Mouse (Mus musculus): ENCODE measurements around the gene Fxyd6. TPM values are rescaled to one million over a fixed set of nuclear protein-coding genes. Genes with fewer than 3 reads are reported as not detected.
A peak's percentile ranks its signal among the peaks of the same experiment; 100 is the strongest.

Gene Fxyd6
- total RNA-seq (2017) = not detected in 3 replicates

GRCm38 (mm10) chr9:45370117-45370561 is at the start of gene Fxyd6:
Gene Fxyd6 (plus strand): TSS chr9:45370185.
- no peak for ATAC-seq (replicated peaks; ENCODE audit: insufficient number of reproducible peaks, low FRiP score, low TSS enrichment, poor library complexity, severe bottlenecking)

DNA sequence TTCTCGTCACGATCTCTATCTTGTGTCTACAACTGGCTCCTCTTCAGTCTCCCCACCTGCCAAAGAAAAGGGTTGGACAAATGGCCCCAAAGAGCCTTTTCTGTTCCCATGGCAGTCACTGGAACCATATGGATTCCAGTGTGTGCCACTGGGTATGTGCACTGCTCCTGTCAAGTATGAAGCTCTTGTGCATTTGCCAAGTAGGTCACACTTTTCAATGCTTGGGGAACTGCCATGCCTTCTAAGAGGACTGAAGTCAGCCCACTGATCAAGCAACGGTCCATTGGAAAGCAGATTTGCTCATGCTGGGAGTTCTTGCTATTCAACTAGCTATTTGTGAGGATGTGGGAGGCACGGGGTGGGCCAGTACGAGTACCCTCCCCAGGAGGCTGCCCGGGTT is 48.5 kb upstream of the Fxyd6 start:
- ATAC-seq (replicated peaks; ENCODE audit: insufficient number of reproducible peaks, low FRiP score, low TSS enrichment, poor library complexity, severe bottlenecking) = no peak

DNA sequence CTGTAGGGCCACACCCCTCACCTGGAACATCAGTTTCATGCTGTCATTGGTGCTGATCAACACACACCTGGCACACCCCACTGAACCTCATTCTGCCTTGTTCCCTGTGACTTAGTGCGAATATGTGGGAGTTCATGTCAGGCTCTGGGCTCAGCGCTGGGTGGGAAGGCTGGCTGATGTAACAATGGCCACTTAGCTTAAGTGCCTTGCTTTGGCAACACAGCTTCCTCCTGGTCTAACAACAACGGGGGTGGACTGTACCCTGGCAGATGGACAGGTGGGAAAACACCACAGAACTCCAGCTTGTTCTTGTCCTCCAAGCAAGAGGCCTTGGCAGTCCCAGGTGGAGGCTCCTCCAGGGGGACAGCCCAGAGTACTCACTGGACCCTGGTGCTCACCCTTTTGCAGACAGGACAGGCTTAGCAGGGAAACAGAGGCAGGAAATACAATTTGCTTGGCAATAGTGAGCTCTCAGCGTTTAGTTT is 48.0 kb upstream of the Fxyd6 start:
- no peak for ATAC-seq (replicated peaks; ENCODE audit: insufficient number of reproducible peaks, low FRiP score, low TSS enrichment, poor library complexity, severe bottlenecking)

DNA sequence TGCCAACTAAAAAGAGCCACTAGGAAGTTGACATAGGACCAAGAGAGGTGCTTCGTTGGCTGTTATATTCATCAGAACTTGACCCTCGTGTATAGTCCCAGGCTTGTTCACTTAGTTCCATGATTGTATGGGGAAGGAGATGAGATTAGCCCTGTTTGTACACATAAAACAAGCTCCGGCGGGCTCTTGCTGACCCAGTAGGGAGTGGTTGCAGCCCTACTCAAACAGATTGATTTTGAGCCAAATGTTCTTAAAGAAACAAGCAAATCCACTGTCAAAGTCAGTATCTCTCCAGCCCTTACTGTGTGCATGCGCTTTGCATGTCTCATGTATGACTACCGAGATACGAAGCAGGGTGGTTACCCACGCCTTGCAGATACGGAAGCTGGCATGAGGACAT is 43.6 kb upstream of the Fxyd6 start:
- no peak for ATAC-seq (replicated peaks; ENCODE audit: insufficient number of reproducible peaks, low FRiP score, low TSS enrichment, poor library complexity, severe bottlenecking)

DNA sequence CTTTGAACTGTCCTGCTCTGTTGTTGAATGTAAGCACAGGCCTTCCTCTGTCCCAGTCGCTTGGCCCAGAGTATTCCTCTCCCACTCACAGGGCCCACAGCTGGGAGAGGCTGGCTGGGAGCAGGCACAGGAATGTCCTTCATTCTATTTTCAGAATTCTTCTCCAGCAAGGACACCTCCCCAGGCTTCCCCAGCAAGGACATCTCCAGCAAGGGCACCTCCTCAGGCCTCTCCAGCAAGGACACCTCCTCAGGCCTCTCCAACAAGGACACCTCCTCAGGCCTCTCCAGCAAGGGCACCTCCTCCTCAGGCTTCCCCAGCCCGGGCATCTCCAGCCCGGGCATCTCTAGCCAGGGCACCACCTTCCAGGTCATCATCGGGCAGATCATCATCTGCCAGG is 41.7 kb upstream of the Fxyd6 start:
- ATAC-seq (replicated peaks; ENCODE audit: insufficient number of reproducible peaks, low FRiP score, low TSS enrichment, poor library complexity, severe bottlenecking) = no peak

DNA sequence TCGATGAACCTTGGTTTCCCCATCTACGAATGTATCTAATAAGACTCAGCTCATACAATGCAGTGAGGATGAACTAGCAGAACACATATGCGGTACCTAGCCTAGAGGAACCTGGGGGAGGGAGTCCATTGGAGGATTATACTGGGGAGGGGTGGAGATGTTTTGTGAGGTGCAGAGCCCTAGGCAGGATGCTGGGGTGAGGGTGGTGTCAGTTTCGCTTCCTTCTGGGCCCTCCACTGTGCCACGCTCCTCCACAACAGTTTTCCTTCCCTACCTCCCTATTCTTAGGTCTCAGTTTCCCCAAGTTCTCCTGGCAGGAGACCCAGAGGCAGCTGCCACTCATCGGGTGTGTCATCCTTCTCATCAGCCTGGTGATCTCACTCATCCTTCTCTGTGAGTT is 40.4 kb upstream of the Fxyd6 start:
- peak; percentile 76 for ATAC-seq (replicated peaks; ENCODE audit: insufficient number of reproducible peaks, low FRiP score, low TSS enrichment, poor library complexity, severe bottlenecking)

GRCm38 (mm10) chr9:45337406-45337805 is 32.6 kb upstream of the Fxyd6 start:
- ATAC-seq (replicated peaks; ENCODE audit: insufficient number of reproducible peaks, low FRiP score, low TSS enrichment, poor library complexity, severe bottlenecking) = no peak

GRCm38 (mm10) chr9:45343066-45343465 is 26.9 kb upstream of the Fxyd6 start:
- no peak for ATAC-seq (replicated peaks; ENCODE audit: insufficient number of reproducible peaks, low FRiP score, low TSS enrichment, poor library complexity, severe bottlenecking)

DNA sequence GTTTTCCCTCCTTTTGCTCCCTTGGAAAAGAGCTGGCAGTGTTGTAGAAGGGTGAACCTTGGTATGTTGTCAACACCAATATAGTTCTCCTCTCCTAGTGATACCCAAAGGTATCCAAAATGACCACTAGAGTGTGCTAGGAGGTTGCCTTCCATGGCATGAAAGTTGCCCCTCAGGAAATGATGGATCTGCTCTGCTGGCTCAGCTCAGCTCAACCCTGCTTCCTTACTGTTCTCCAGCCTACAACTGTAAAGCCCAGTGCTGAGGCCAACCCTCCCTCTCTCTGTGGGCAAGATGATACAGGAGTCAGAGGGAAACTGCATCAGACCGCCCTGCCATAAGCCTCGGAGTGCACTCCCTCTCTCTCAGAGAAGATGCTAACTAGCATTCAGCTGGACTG is 24.5 kb upstream of the Fxyd6 start:
- no peak for ATAC-seq (replicated peaks; ENCODE audit: insufficient number of reproducible peaks, low FRiP score, low TSS enrichment, poor library complexity, severe bottlenecking)

- ATAC-seq (replicated peaks; ENCODE audit: insufficient number of reproducible peaks, low FRiP score, low TSS enrichment, poor library complexity, severe bottlenecking) = no peak
Observed at GRCm38 (mm10) chr9:45346276-45346675, 23.7 kb upstream of the Fxyd6 start.

DNA sequence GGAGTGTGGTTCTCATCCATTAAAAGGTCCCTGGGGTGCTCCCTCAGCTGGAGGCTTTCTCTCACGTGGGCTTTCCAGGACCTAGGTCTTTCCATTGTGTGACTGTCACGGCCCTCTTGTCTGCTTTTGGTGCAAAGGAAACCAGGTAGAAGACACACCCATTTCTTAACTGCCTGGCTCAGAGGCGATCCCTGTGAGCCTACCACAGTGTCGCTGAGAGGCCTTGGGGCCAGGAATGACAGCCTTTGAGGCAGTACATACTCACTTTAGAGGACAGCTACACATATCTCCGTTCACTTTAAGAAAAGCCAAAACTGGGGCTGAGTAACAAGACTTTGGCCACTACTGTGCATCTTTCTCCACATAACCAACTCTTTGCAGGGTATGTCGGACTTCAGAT is 21.4 kb upstream of the Fxyd6 start:
- ATAC-seq (replicated peaks; ENCODE audit: insufficient number of reproducible peaks, low FRiP score, low TSS enrichment, poor library complexity, severe bottlenecking) = no peak

DNA sequence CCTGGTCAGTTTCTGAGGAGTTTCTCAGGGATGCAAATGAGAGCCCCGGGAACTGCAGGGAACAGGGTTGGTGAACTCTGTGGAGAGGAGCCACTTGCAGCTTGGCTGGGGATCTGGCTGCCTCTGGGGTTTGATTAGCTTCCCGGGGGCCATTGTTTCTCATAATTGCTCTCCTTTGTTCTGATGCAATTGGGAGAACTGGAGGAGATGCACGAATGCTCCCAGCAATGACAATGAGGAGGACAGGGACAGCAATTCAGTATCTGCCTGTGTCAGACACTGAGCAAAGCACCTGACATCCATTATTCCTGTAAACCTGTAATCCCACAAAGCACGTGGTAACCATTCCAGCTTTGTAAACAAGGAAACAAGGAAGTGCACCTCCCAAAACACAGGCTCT is 20.8 kb upstream of the Fxyd6 start:
- ATAC-seq (replicated peaks; ENCODE audit: insufficient number of reproducible peaks, low FRiP score, low TSS enrichment, poor library complexity, severe bottlenecking) = no peak

DNA sequence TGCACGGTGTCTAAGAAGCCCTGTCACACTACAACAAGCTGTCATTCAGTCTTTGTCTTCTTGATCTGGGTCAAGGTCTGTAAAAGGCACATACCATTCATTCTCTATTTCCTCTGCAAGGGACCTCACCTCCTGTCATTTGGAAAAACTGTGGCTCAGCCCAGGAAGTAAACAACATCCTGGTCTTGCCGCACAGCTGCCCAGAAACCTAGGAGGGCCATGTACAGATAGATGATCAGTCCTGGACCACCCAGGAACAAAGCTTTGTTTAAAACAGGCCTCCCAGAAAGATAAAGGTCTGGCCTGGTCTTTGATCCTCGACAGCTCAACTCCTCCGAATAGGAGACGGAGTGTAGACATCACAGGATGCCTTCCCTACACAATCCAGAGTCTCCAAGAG is 20.1 kb upstream of the Fxyd6 start:
- ATAC-seq (replicated peaks; ENCODE audit: insufficient number of reproducible peaks, low FRiP score, low TSS enrichment, poor library complexity, severe bottlenecking) = no peak

DNA sequence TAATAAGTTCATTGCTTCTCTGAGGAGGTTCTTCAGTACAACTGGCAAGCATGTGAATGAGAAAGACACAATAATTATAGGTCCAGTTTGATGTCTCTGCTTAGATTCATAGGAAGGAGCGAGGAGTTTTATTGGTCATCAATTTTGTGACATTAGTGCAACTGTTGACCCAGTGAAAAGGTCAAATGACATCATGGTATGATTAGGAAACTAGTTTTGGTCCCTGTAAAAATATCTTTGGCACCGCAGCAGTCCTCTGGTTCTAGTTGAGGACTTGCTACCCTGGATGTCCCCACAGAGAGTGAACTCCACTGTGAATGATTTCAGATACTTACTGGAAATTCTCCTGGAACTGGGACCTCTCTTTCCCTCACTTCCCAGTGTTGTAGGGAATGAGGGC is 14.8 kb upstream of the Fxyd6 start:
- ATAC-seq (replicated peaks; ENCODE audit: insufficient number of reproducible peaks, low FRiP score, low TSS enrichment, poor library complexity, severe bottlenecking) = no peak

DNA sequence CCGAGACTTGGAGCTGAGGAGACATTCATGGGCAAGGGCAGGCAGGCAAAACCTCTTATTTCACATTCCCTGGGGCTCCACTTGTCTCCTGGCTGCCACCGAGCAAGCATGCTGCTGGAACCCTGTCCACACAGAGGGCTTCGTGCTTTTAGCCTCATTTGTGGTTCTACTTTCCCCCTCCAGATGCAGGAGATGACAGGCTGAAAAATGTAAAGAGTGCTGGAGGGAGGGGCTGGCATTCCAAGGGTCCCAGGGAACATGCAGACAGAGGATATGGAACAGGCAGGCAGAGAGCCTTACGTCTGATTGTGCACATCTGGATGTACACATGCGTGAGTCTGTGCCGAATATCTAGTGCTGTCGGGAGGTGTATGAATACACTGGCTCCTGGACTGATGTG is 11.6 kb upstream of the Fxyd6 start:
- ATAC-seq (replicated peaks; ENCODE audit: insufficient number of reproducible peaks, low FRiP score, low TSS enrichment, poor library complexity, severe bottlenecking) = no peak

- ATAC-seq (replicated peaks; ENCODE audit: insufficient number of reproducible peaks, low FRiP score, low TSS enrichment, poor library complexity, severe bottlenecking) = no peak
Observed at GRCm38 (mm10) chr9:45362051-45362461, 7.9 kb upstream of the Fxyd6 start.

DNA sequence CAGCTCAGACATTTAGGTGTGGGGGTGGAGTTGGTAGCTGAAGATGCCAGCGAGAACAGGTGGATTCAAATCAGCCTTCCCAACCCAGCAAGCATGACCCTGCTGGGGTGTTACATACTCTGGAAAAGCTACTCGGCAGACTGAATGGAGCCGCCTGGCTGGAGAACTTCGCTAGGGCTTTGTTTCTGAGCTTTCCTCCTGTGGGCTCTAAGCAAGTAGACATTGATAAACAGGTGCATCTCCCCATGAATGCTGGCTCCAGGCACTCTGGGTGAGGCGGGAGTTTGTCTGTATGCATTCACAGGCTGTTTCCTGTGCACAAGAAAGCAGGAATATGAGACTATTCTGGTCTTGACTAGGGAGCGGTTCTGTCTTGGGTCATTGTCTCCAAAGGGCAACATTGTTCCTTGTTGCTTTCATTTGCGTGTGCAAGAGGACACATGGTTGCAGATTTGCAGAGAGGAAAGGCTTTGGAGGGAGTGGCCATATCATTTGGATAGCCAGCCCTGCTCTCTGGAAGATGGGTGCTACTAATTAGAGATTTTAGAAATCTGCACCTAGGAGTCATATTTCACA is 6.3 kb upstream of the Fxyd6 start:
- no peak for ATAC-seq (replicated peaks; ENCODE audit: insufficient number of reproducible peaks, low FRiP score, low TSS enrichment, poor library complexity, severe bottlenecking)

GRCm38 (mm10) chr9:45367716-45368115 is 2.3 kb upstream of the Fxyd6 start:
- ATAC-seq (replicated peaks; ENCODE audit: insufficient number of reproducible peaks, low FRiP score, low TSS enrichment, poor library complexity, severe bottlenecking) = no peak

GRCm38 (mm10) chr9:45368341-45368901 is 1.6 kb upstream of the Fxyd6 start:
- ATAC-seq (replicated peaks; ENCODE audit: insufficient number of reproducible peaks, low FRiP score, low TSS enrichment, poor library complexity, severe bottlenecking) = no peak

GRCm38 (mm10) chr9:45370616-45371336 is 791 bp downstream of the Fxyd6 start:
- ATAC-seq (replicated peaks; ENCODE audit: insufficient number of reproducible peaks, low FRiP score, low TSS enrichment, poor library complexity, severe bottlenecking) = no peak

Data from monocyte, adult 5-6 weeks (primary cell).